Comparison of ENCODE assay signal across 10 mouse cellular contexts in genomic region chr17:47877715-47878377, GRCm38 (mm10). TPM values are rescaled to one million over a fixed set of nuclear protein-coding genes. Genes with fewer than 3 reads are reported as not detected.
DNase-seq lines count a peak whose midpoint lies in the region; ATAC-seq lines count a peak whose summit lies in the region.
"Had no signal": no experiment of that assay in that cellular context is flagged by ENCODE, and none has a peak within 500 bp of the region (broad histone marks: within the 10 kb centered on the region; RNA-seq: fewer than 3 reads in every experiment).

No protein-coding gene starts in this region.

- no peaks in the 10 kb centered on the region for H3K9me3 ChIP-seq in kidney, embryonic 15.5 days (replicated peaks)
- no peaks in the 10 kb centered on the region for H3K9me3 ChIP-seq in embryonic facial prominence, embryonic 11.5 days (replicated peaks; ENCODE audit: control insufficient read depth, low read length)
- no peaks in the 10 kb centered on the region for H3K9me3 ChIP-seq in hindbrain, embryonic 11.5 days (ENCODE audit: control insufficient read depth, low read length)
- no peaks in the 10 kb centered on the region for H3K9me3 ChIP-seq in midbrain, embryonic 16.5 days (replicated peaks; ENCODE audit: control insufficient read depth, low read length, poor library complexity, severe bottlenecking)

- H3K9ac ChIP-seq in kidney, embryonic 15.5 days = no peak overlapping the region
- H3K9ac ChIP-seq in embryonic facial prominence, embryonic 11.5 days (replicated peaks; ENCODE audit: low read length) = no peak overlapping the region
- peak overlapping the region; percentile 36; the same call in 1 of the 2 replicates for H3K9ac ChIP-seq in hindbrain, embryonic 11.5 days (ENCODE audit: low read depth, low read length)
- peak overlapping the region; percentile 68 for H3K9ac ChIP-seq in midbrain, embryonic 16.5 days (ENCODE audit: low read depth, low read length)

- ATAC-seq in kidney, embryonic 15.5 days (replicated peaks; ENCODE audit: low FRiP score) = peak; percentile 1; the same call in 1 of the 2 replicates
- peak; percentile 14; the same call in 1 of the 2 replicates for ATAC-seq in embryonic facial prominence, embryonic 11.5 days (replicated peaks; ENCODE audit: insufficient number of reproducible peaks, low FRiP score, low TSS enrichment, low read depth)
- peak; percentile 41 for ATAC-seq in hindbrain, embryonic 11.5 days (ENCODE audit: low FRiP score)
- peak; percentile 33 for ATAC-seq in midbrain, embryonic 16.5 days
- ATAC-seq in erythroid progenitor cell, adult 5-6 weeks (replicated peaks; ENCODE audit: low FRiP score, poor library complexity, severe bottlenecking) = no peak

- H3K4me2 ChIP-seq in kidney, embryonic 15.5 days = no peak overlapping the region
- no peak overlapping the region for H3K4me2 ChIP-seq in embryonic facial prominence, embryonic 11.5 days (ENCODE audit: low read depth, low read length)
- peak overlapping the region; percentile 34 for H3K4me2 ChIP-seq in hindbrain, embryonic 11.5 days (replicated peaks; ENCODE audit: low read depth, low read length)
- peak overlapping the region; percentile 82 for H3K4me2 ChIP-seq in midbrain, embryonic 16.5 days (ENCODE audit: low read length)

- H3K27me3 ChIP-seq in kidney, embryonic 15.5 days = peaks cover 12% of the 10 kb centered on the region
- H3K27me3 ChIP-seq in embryonic facial prominence, embryonic 11.5 days (ENCODE audit: control insufficient read depth, insufficient read depth, low read length) = no peaks in the 10 kb centered on the region
- H3K27me3 ChIP-seq in hindbrain, embryonic 11.5 days (ENCODE audit: control insufficient read depth, insufficient read depth, low read length) = peaks cover 2% of the 10 kb centered on the region; the same call in 1 of the 2 replicates
- H3K27me3 ChIP-seq in midbrain, embryonic 16.5 days (ENCODE audit: control insufficient read depth, insufficient read depth, low read depth, low read length) = no peaks in the 10 kb centered on the region

- H3K27ac ChIP-seq in kidney, embryonic 15.5 days = peak overlapping the region; percentile 28; the same call in 1 of the 2 replicates
- no peak overlapping the region; the same call in 1 of the 2 replicates for H3K27ac ChIP-seq in embryonic facial prominence, embryonic 11.5 days (replicated peaks; ENCODE audit: low read depth, low read length)
- H3K27ac ChIP-seq in hindbrain, embryonic 11.5 days (ENCODE audit: low read depth, low read length) = peak overlapping the region; percentile 85
- peak overlapping the region; percentile 88 for H3K27ac ChIP-seq in midbrain, embryonic 16.5 days (ENCODE audit: low read length)
- H3K27ac ChIP-seq: macrophage had no signal

- H3K36me3 ChIP-seq in kidney, embryonic 15.5 days = peaks cover 31% of the 10 kb centered on the region
- peaks cover 4% of the 10 kb centered on the region for H3K36me3 ChIP-seq in embryonic facial prominence, embryonic 11.5 days (replicated peaks; ENCODE audit: control insufficient read depth, insufficient read depth, low read depth, low read length)
- no peaks in the 10 kb centered on the region for H3K36me3 ChIP-seq in hindbrain, embryonic 11.5 days (ENCODE audit: control insufficient read depth, insufficient read depth, low read length)
- H3K36me3 ChIP-seq in midbrain, embryonic 16.5 days (ENCODE audit: control insufficient read depth, insufficient read depth, low read length) = peaks cover 7% of the 10 kb centered on the region; the same call in 1 of the 2 replicates

- peaks cover 50% of the 10 kb centered on the region for H3K4me1 ChIP-seq in kidney, embryonic 15.5 days
- H3K4me1 ChIP-seq in embryonic facial prominence, embryonic 11.5 days (ENCODE audit: control insufficient read depth, insufficient read depth, low read length) = peaks cover 31% of the 10 kb centered on the region
- H3K4me1 ChIP-seq in hindbrain, embryonic 11.5 days (replicated peaks; ENCODE audit: control insufficient read depth, insufficient read depth, low read length) = peaks cover 40% of the 10 kb centered on the region
- peaks cover 50% of the 10 kb centered on the region for H3K4me1 ChIP-seq in midbrain, embryonic 16.5 days (ENCODE audit: control insufficient read depth, insufficient read depth, low read length)

- H3K4me3 ChIP-seq in kidney, embryonic 15.5 days (replicated peaks) = no peak overlapping the region
- H3K4me3 ChIP-seq in embryonic facial prominence, embryonic 11.5 days (ENCODE audit: low read depth, low read length) = no peak overlapping the region
- H3K4me3 ChIP-seq in hindbrain, embryonic 11.5 days (ENCODE audit: low read depth, low read length) = peak overlapping the region; percentile 14; the same call in 1 of the 2 replicates
- H3K4me3 ChIP-seq in midbrain, embryonic 16.5 days (ENCODE audit: low read depth, low read length) = peak overlapping the region; percentile 55

- 52% methylated on average over 10 of the region's 10 CpGs for WGBS in kidney, embryonic 15.5 days
- 31% methylated on average over 10 of the region's 10 CpGs for WGBS in embryonic facial prominence, embryonic 11.5 days
- 17% methylated on average over 10 of the region's 10 CpGs for WGBS in hindbrain, embryonic 11.5 days
- 23% methylated on average over 10 of the region's 10 CpGs for whole genome bisulfite sequencing in midbrain, embryonic 16.5 days

- no peak for DNase-seq in kidney, postnatal 4 days
- no peak for DNase-seq in embryonic facial prominence, embryonic 11.5 days (ENCODE audit: low spot score)
- DNase-seq in hindbrain, embryonic 11.5 days (ENCODE audit: low spot score) = peak; percentile 51
- DNase-seq in adrenal gland, postnatal 10 days = no peak
- no peak for DNase-seq in adipocyte (ENCODE audit: low spot score)

RNA-seq across cellular contexts. Expression of gene Mdfi, which starts 43.4 kb away (rescaled TPM):
- polyA plus RNA-seq in kidney, embryonic 15.5 days (2015; fragmentation: Nextera tagmentation; extraction: Ambion mirVana) = 7.7 and 12.6 TPM in 2 replicates
- 75.2 and 95.7 TPM in 2 replicates for polyA plus RNA-seq in embryonic facial prominence, embryonic 11.5 days (2014; fragmentation: Nextera tagmentation; extraction: Ambion mirVana)
- polyA plus RNA-seq in hindbrain, embryonic 11.5 days (2014; fragmentation: Nextera tagmentation; extraction: Ambion mirVana) = 39.0 and 40.5 TPM in 2 replicates
- polyA plus RNA-seq in midbrain, embryonic 16.5 days (2015; fragmentation: Nextera tagmentation; extraction: Ambion mirVana) = 2.4 and 2.9 TPM in 2 replicates
- total RNA-seq in adrenal gland, postnatal 10 days (2021) = 1 to 10 TPM; 4.2 to 5.3 TPM
- total RNA-seq in erythroid progenitor cell, adult 5-6 weeks (2015; ENCODE audit: low replicate concordance) = not detected in 2 replicates
- total RNA-seq in erythroid progenitor cell, adult 5-6 weeks (2017; ENCODE audit: low replicate concordance) = not detected in 2 replicates
- total RNA-seq: MEL had no signal
- polyA plus RNA-seq: macrophage had no signal

RNA-seq across cellular contexts. Expression of gene Foxp4, which starts 46.6 kb away (rescaled TPM):
- polyA plus RNA-seq in kidney, embryonic 15.5 days (2015; fragmentation: Nextera tagmentation; extraction: Ambion mirVana) = 13.0 and 13.7 TPM in 2 replicates
- polyA plus RNA-seq in embryonic facial prominence, embryonic 11.5 days (2014; fragmentation: Nextera tagmentation; extraction: Ambion mirVana) = 29.0 and 32.4 TPM in 2 replicates
- polyA plus RNA-seq in hindbrain, embryonic 11.5 days (2014; fragmentation: Nextera tagmentation; extraction: Ambion mirVana) = 23.9 and 28.4 TPM in 2 replicates
- polyA plus RNA-seq in midbrain, embryonic 16.5 days (2015; fragmentation: Nextera tagmentation; extraction: Ambion mirVana) = 35.8 and 38.8 TPM in 2 replicates
- 10 to 100 TPM; 24.8 to 25.6 TPM for total RNA-seq in adrenal gland, postnatal 10 days (2021)
- total RNA-seq in erythroid progenitor cell, adult 5-6 weeks (2015; ENCODE audit: low replicate concordance) = 4.0 and 5.4 TPM in 2 replicates
- 0.30 and 1.0 TPM in 2 replicates for total RNA-seq in erythroid progenitor cell, adult 5-6 weeks (2017; ENCODE audit: low replicate concordance)

Comparison
In these comparisons a context has a peak if more than half of its experiments do, and no peak if none do; other contexts are left out.
1. H3K4me2 ChIP-seq: peak in hindbrain, embryonic 11.5 days (single experiment) and midbrain, embryonic 16.5 days (single experiment); none in kidney, embryonic 15.5 days (single experiment) and embryonic facial prominence, embryonic 11.5 days (single experiment).
2. H3K4me3 ChIP-seq: peak in hindbrain, embryonic 11.5 days (single experiment) and midbrain, embryonic 16.5 days (single experiment); none in kidney, embryonic 15.5 days (single experiment) and embryonic facial prominence, embryonic 11.5 days (single experiment).
3. H3K9ac ChIP-seq: peak in hindbrain, embryonic 11.5 days (single experiment) and midbrain, embryonic 16.5 days (single experiment); none in kidney, embryonic 15.5 days (single experiment) and embryonic facial prominence, embryonic 11.5 days (single experiment).